Mouse (Mus musculus) limb, embryonic 14.5 days (tissue): ENCODE results near the gene Itga7. TPM values are rescaled to one million over a fixed set of nuclear protein-coding genes. Genes with fewer than 3 reads are reported as not detected.
A peak's percentile ranks its signal among the peaks of the same experiment; 100 is the strongest.

ENCODE experiments used
- ATAC-seq: fragments of 200-750 bp; cut with Nextera tagmentation; 2 replicates; pipeline ENCODE4 v1.8.0; 2017; ENCODE audit warnings: low read depth, moderate number of reproducible peaks, moderate TSS enrichment; ENCODE audit not compliant: low FRiP score
- DNase-seq: peaks from one replicate; pipeline ENCODE4 v3.0.0-alpha.2; 2015; ENCODE audit warnings: low spot score
- H3K27ac ChIP-seq: fragments of 300-500 bp; sonication (generic); replicated peaks from 2 replicates; pipeline ENCODE4 v1.5.1; 2014; ENCODE audit warnings: low read depth, mild to moderate bottlenecking, low read length, moderate library complexity, mixed read lengths
- H3K27me3 ChIP-seq: fragments of 300-500 bp; sonication (generic); 2 replicates; pipeline ENCODE4 v1.6.1; 2014; ENCODE audit warnings: low read length, mixed read lengths; ENCODE audit not compliant: control insufficient read depth, insufficient read depth
- H3K36me3 ChIP-seq: fragments of 300-500 bp; sonication (generic); 2 replicates; pipeline ENCODE4 v1.6.1; 2014; ENCODE audit warnings: mild to moderate bottlenecking, low read length, moderate library complexity, mixed read lengths; ENCODE audit not compliant: control insufficient read depth, insufficient read depth
- H3K4me1 ChIP-seq: fragments of 300-500 bp; sonication (generic); 2 replicates; pipeline ENCODE4 v1.6.1; 2014; ENCODE audit warnings: antibody characterized with exemption, low read length, mixed read lengths; ENCODE audit not compliant: control insufficient read depth, insufficient read depth
- H3K4me2 ChIP-seq: fragments of 300-500 bp; sonication (generic); replicated peaks from 2 replicates; pipeline ENCODE4 v1.6.1; 2014; ENCODE audit warnings: low read depth, mild to moderate bottlenecking, low read length, moderate library complexity; ENCODE audit not compliant: severe bottlenecking
- H3K4me3 ChIP-seq: fragments of 300-500 bp; sonication (generic); replicated peaks from 2 replicates; pipeline ENCODE4 v1.5.1; 2014; ENCODE audit warnings: low read length
- H3K9ac ChIP-seq: fragments of 300-500 bp; sonication (generic); 2 replicates; pipeline ENCODE4 v1.6.1; 2014; ENCODE audit warnings: mild to moderate bottlenecking, low read depth, low read length, moderate library complexity; ENCODE audit not compliant: severe bottlenecking
- H3K9me3 ChIP-seq: fragments of 300-500 bp; sonication (generic); 2 replicates; pipeline ENCODE4 v1.6.1; 2016; ENCODE audit warnings: low read length; ENCODE audit not compliant: control insufficient read depth
- POLR2A ChIP-seq: fragments of 200-500 bp; IDR thresholded peaks from 2 replicates; pipeline ENCODE4 v1.8.0; 2012; ENCODE audit warnings: inconsistent platforms, mild to moderate bottlenecking, moderate library complexity, borderline replicate concordance; ENCODE audit not compliant: insufficient read depth, insufficient read length; ENCODE audit errors: extremely low read depth
- WGBS: fragments of 180-500 bp; shearing (Covaris S2); extraction: QIAGEN DNeasy Blood & Tissue Kit; methylation state at CpG from one replicate; pipeline ENCODE4 v1.1.7; 2014; 5-methylcytosine and 5-hydroxymethylcytosine counted together
- polyA plus RNA-seq, 2 experiments: library from polyadenylated mRNA; depleted of rRNA in 1 of 2; stranded (reverse) in 1 of 2; unstranded in 1 of 2; fragments of >200 nt; fragmentation: Nextera tagmentation in 1 of 2; extraction: Ambion mirVana in 1 of 2; gene quantifications; 2 replicates each; pipeline versions ENCODE4 v1.2.1 to v1.2.3; 2012 to 2014

Itga7 gene
- polyA plus RNA-seq, 2 experiments = 11.5 to 22.3 TPM

DNA sequence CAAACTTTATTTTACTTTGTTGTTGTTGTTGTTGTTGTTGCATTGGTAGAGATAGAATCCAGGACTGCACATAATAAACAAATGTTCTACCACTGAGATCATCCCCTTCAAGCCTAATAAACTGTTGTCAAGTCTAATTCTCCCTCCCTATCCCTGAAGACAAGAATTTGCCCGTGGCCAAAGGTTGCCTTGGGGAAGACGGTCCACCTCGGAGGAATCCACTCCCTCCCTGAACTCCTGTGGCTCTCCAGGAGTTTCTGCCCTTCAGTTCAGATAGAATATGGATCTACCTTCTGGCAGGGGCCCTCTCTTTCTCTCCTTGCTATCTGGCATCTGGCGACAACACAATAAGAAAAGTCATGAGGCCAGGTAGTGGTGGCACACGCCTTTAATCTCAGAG is 28.8 kb upstream of the Itga7 start:
- DNase-seq = no peak
- TF ChIP-seq POLR2A = no peak
- H3K27me3 ChIP-seq = no peaks in the 10 kb centered on the region
- no peak overlapping the region for H3K4me2 ChIP-seq
- H3K4me1 ChIP-seq = peaks cover 5% of the 10 kb centered on the region
- H3K4me3 ChIP-seq = no peak overlapping the region
- no peaks in the 10 kb centered on the region for H3K36me3 ChIP-seq
- H3K27ac ChIP-seq = no peak overlapping the region
- no peaks in the 10 kb centered on the region for H3K9me3 ChIP-seq
- no peak for ATAC-seq
- H3K9ac ChIP-seq = no peak overlapping the region
- 77% methylated on average over 5 of the region's 5 CpGs for WGBS

DNA sequence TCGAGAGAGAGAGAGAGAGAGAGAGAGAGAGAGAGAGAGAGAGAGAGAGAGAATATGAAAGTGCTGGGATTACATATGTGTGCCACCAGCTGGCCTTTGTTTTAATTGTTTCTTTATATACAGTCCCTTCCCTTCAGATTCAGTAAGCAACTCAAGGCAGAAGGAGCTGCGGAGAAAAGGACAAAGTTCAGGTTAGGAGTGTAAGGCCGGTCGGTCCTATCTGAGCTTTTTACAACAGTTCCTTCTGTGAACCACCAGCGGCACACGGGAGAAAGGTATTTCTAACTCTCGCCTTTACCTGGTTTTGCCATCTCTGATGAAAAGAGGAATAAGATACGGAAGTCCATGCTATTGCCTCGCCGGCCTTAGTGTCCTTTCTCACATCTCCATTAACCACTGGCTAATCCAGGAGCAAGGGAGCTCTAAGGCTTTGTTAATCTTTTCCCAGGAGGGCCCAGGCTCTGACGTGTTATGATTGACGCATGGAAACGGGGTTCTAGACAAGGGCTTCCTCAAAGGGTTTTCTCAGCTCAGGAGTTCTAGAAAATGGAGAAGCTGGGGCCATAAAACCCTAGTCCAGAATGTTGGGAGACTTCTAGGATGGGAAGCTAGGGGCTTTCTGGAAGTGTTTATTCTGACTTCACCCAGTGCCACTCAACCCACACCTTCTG is 24.7 kb upstream of the Itga7 start:
- WGBS = 56% methylated on average over 13 of the region's 13 CpGs
- DNase-seq = no peak
- peaks cover 23% of the 10 kb centered on the region for H3K4me1 ChIP-seq
- peak overlapping the region; percentile 96 for H3K27ac ChIP-seq
- peaks cover 25% of the 10 kb centered on the region for H3K36me3 ChIP-seq
- ATAC-seq = no peak
- no peak for TF ChIP-seq POLR2A
- no peaks in the 10 kb centered on the region for H3K9me3 ChIP-seq
- H3K9ac ChIP-seq = peak overlapping the region; percentile 97
- H3K4me2 ChIP-seq = peak overlapping the region; percentile 72
- H3K4me3 ChIP-seq = peak overlapping the region; percentile 91
- no peaks in the 10 kb centered on the region for H3K27me3 ChIP-seq

DNA sequence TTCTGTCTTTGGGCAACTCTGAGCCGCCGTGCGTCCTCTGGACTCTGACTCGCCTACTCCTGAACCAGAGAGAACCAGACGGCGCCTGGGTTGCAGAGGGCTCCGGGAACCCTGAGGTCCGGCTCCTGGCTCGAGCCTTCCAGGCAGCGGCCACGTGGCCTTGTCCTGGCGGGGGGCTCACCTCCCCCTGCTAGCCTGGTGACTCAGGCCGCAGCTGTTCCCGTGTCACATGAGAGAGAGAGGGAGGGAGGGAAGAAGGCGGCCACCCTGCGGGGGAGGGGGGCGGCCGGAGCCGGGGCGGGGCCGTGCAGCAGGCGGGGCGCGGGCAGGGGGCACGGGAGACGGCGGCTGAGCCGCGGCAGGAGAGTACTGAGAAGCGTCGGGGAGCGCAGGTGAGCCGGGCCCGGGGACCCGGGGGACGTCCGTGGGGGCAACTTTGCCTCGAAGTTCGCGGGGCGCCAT is 24.0 kb upstream of the Itga7 start:
- under 1% methylated on average over 35 of the region's 41 CpGs for WGBS
- Histone ChIP-seq H3K27ac (peak overlapping the region; percentile 96), H3K4me1 (peaks cover 24% of the 10 kb centered on the region), H3K4me2 (peak overlapping the region; percentile 72), H3K36me3 (peaks cover 32% of the 10 kb centered on the region), H3K4me3 (peak overlapping the region; percentile 91), H3K27me3 (no peaks in the 10 kb centered on the region), H3K9ac (peak overlapping the region; percentile 97), H3K9me3 (no peaks in the 10 kb centered on the region)
- peak; percentile 86 for DNase-seq
- ATAC-seq = peak; percentile 87
- 0 out of 2 replicates have a peak, but pooled peaks have one; percentile 60 for TF ChIP-seq POLR2A

DNA sequence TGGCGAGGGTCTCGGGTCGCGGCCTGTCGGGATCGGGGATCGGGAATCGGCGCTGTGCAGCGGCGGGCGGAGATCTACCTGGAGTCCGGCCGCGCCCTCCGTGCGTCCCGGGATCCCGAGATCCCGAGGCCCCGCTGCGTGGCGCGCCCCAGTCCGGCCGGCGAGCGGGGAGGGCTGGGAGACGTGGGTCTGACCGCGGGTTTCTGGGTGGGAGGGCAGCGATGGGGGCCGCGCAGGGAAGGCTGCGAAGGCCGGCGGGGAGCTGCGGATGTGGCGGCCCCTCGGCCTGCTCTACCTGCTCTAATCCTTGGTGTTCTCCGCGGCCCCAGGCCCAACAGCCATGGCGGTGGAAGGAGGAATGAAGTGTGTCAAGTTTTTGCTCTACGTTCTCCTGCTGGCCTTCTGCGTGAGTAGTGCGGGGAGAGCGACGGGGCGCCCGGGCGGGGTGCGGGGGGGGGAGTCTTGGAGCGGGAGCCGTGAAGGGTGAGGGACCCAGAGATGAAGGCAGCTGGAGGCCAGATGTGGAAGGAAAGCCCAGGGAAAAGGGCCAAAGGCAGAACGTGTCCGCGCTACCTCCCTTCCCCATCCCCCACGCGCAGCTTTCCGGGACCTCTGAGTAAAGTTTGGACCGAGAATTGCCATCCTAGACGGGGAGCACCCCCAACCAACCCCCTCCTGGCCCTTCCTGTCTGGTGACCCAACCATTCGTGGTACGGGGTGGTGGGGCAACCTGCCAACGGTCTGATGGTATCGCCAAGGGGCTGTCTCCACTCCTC is 23.4 kb upstream of the Itga7 start:
- no peaks in the 10 kb centered on the region for H3K27me3 ChIP-seq
- TF ChIP-seq POLR2A = no peak
- peak; percentile 77 for DNase-seq
- WGBS = under 1% methylated on average over 42 of the region's 66 CpGs
- peaks cover 38% of the 10 kb centered on the region for H3K36me3 ChIP-seq
- peaks cover 24% of the 10 kb centered on the region for H3K4me1 ChIP-seq
- peak overlapping the region; percentile 72 for H3K4me2 ChIP-seq
- H3K9me3 ChIP-seq = no peaks in the 10 kb centered on the region
- peak overlapping the region; percentile 96 for H3K27ac ChIP-seq
- peak overlapping the region; percentile 91 for H3K4me3 ChIP-seq
- peak overlapping the region; percentile 97 for H3K9ac ChIP-seq
- ATAC-seq = peak; percentile 35

DNA sequence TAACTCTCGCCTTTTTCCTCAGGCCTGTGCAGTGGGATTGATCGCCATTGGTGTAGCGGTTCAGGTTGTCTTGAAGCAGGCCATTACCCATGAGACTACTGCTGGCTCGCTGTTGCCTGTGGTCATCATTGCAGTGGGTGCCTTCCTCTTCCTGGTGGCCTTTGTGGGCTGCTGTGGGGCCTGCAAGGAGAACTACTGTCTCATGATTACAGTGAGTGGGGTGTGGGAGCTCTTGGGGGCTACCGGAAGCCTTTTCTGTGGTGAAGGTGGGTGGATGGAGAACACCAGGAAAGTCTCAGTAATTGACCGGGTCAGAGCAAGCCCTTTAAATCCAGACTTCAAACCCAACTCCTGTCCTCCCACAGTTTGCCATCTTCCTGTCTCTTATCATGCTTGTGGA is 22.2 kb upstream of the Itga7 start:
- Histone ChIP-seq H3K27ac (no peak overlapping the region), H3K4me2 (peak overlapping the region; percentile 72), H3K9ac (0 out of 2 replicates have a peak overlapping the region, but pooled peaks have one; percentile 97), H3K9me3 (no peaks in the 10 kb centered on the region), H3K36me3 (peaks cover 47% of the 10 kb centered on the region), H3K4me1 (peaks cover 24% of the 10 kb centered on the region), H3K4me3 (peak overlapping the region; percentile 91), H3K27me3 (no peaks in the 10 kb centered on the region)
- 84% methylated on average over 6 of the region's 6 CpGs for WGBS
- TF ChIP-seq POLR2A = no peak
- DNase-seq (no peak), ATAC-seq (no peak)
